ENCODE assay signal across 12 mouse cellular contexts in genomic region chr11:98935123-98935522, GRCm38 (mm10). TPM values are rescaled to one million over a fixed set of nuclear protein-coding genes. Genes with fewer than 3 reads are reported as not detected.
DNase-seq lines count a peak whose midpoint lies in the region; ATAC-seq and TF ChIP-seq lines count a peak whose summit lies in the region.
"Had no signal": no experiment of that assay in that cellular context is flagged by ENCODE, and none has a peak within 500 bp of the region (broad histone marks: within the 10 kb centered on the region; RNA-seq: fewer than 3 reads in every experiment).

No protein-coding gene starts in this region.

- ATAC-seq in midbrain, embryonic 11.5 days (ENCODE audit: low FRiP score), result no peak
- ATAC-seq in midbrain, embryonic 14.5 days (ENCODE audit: low FRiP score, low TSS enrichment), result no peak
- 0 out of 2 replicates have a peak, but pooled peaks have one; percentile 22 for ATAC-seq in stomach, postnatal 0 days (ENCODE audit: low FRiP score, low TSS enrichment)
- ATAC-seq: midbrain, embryonic 13.5 days had no signal

- no peak overlapping the region for H3K4me3 ChIP-seq in midbrain, embryonic 11.5 days (ENCODE audit: low read depth, low read length)
- no peak overlapping the region for H3K4me3 ChIP-seq in midbrain, embryonic 14.5 days (replicated peaks; ENCODE audit: low read depth, low read length)
- H3K4me3 ChIP-seq in stomach, postnatal 0 days (ENCODE audit: low read depth, low read length), result no peak overlapping the region
- H3K4me3 ChIP-seq: midbrain, embryonic 13.5 days had no signal

- H3K4me1 ChIP-seq in midbrain, embryonic 11.5 days (ENCODE audit: control insufficient read depth, insufficient read depth, low read length), result peaks cover 53% of the 10 kb centered on the region
- peaks cover 56% of the 10 kb centered on the region for H3K4me1 ChIP-seq in midbrain, embryonic 14.5 days (ENCODE audit: control insufficient read depth, insufficient read depth, low read length)
- peaks cover 38% of the 10 kb centered on the region for H3K4me1 ChIP-seq in stomach, postnatal 0 days (replicated peaks; ENCODE audit: control insufficient read depth, insufficient read depth)

- H3K27ac ChIP-seq in midbrain, embryonic 11.5 days (ENCODE audit: low read depth, low read length), result no peak overlapping the region
- H3K27ac ChIP-seq in midbrain, embryonic 14.5 days (replicated peaks; ENCODE audit: low read depth, low read length), result no peak overlapping the region
- 0 out of 2 replicates have a peak overlapping the region, but pooled peaks have one; percentile 20 for H3K27ac ChIP-seq in stomach, postnatal 0 days (replicated peaks)
- H3K27ac ChIP-seq: midbrain, embryonic 13.5 days had no signal

- H3K36me3 ChIP-seq in midbrain, embryonic 11.5 days (ENCODE audit: control insufficient read depth, insufficient read depth, low read length), result no peaks in the 10 kb centered on the region
- H3K36me3 ChIP-seq in midbrain, embryonic 14.5 days (ENCODE audit: control insufficient read depth, insufficient read depth, low read length), result no peaks in the 10 kb centered on the region
- H3K36me3 ChIP-seq in stomach, postnatal 0 days (ENCODE audit: control insufficient read depth, insufficient read depth, low read length), result no peaks in the 10 kb centered on the region
- H3K36me3 ChIP-seq: heart, embryonic 15.5 days; midbrain, embryonic 13.5 days had no signal

- peak; percentile 42 for DNase-seq in cerebellum, adult 9-11 months
- no peak for DNase-seq in cerebellum, adult 11 months
- DNase-seq in midbrain, embryonic 11.5 days (ENCODE audit: low spot score, missing footprints), result peak; percentile 77
- DNase-seq in midbrain, embryonic 14.5 days, result no peak
- DNase-seq in kidney, postnatal 14 days, result peak; percentile 85
- DNase-seq in stomach, postnatal 0 days (ENCODE audit: low spot score), result peak; percentile 71
- DNase-seq in MN1 (ENCODE audit: low spot score), result no peak
- no peak for DNase-seq in right cerebral cortex, adult 18-20 months
- DNase-seq: lung, adult 2 months had no signal

- 85% methylated on average over 3 of the region's 3 CpGs for WGBS in midbrain, embryonic 11.5 days
- 92% methylated on average over 3 of the region's 3 CpGs for WGBS in midbrain, embryonic 14.5 days
- 75% methylated on average over 3 of the region's 3 CpGs for WGBS in stomach, postnatal 0 days

- TF ChIP-seq CTCF in stomach, postnatal 0 days (IDR thresholded peaks at IDR 0.05; ENCODE audit: low read depth), result no peak

- H3K4me2 ChIP-seq in midbrain, embryonic 11.5 days, result no peak overlapping the region
- H3K4me2 ChIP-seq in midbrain, embryonic 14.5 days (ENCODE audit: low read length), result no peak overlapping the region
- H3K4me2 ChIP-seq in stomach, postnatal 0 days (replicated peaks; ENCODE audit: low read depth), result no peak overlapping the region

- no peaks in the 10 kb centered on the region for H3K9me3 ChIP-seq in midbrain, embryonic 11.5 days (ENCODE audit: control insufficient read depth, low read length)
- no peaks in the 10 kb centered on the region for H3K9me3 ChIP-seq in midbrain, embryonic 14.5 days (ENCODE audit: control insufficient read depth, low read length)
- no peaks in the 10 kb centered on the region for H3K9me3 ChIP-seq in stomach, postnatal 0 days (ENCODE audit: control insufficient read depth, low read length)
- H3K9me3 ChIP-seq: heart, embryonic 15.5 days; midbrain, embryonic 13.5 days had no signal

- H3K9ac ChIP-seq in midbrain, embryonic 11.5 days (ENCODE audit: low read length), result no peak overlapping the region
- H3K9ac ChIP-seq in midbrain, embryonic 14.5 days (replicated peaks; ENCODE audit: low read length), result no peak overlapping the region
- H3K9ac ChIP-seq in stomach, postnatal 0 days (ENCODE audit: low read length), result no peak overlapping the region

- H3K27me3 ChIP-seq in midbrain, embryonic 11.5 days (ENCODE audit: control insufficient read depth, insufficient read depth, low read length), result peaks cover 8% of the 10 kb centered on the region
- 0 out of 2 replicates have a peak, but pooled peaks cover 11% of the 10 kb centered on the region for H3K27me3 ChIP-seq in midbrain, embryonic 14.5 days (ENCODE audit: control insufficient read depth, insufficient read depth, low read length)
- H3K27me3 ChIP-seq in stomach, postnatal 0 days (ENCODE audit: control insufficient read depth, insufficient read depth, low read length), result no peaks in the 10 kb centered on the region
- H3K27me3 ChIP-seq: heart, embryonic 15.5 days had no signal

- no peak for TF ChIP-seq EP300 in stomach, postnatal 0 days (optimal IDR thresholded peaks at IDR 0.05)

RNA-seq across cellular contexts. Expression of gene Rara, which starts 7.5 kb away (rescaled TPM):
- polyA plus RNA-seq in midbrain, embryonic 11.5 days (2014; fragmentation: Nextera tagmentation; extraction: Ambion mirVana), result 13.2 and 14.8 TPM in 2 replicates
- 8.8 and 11.0 TPM in 2 replicates for polyA plus RNA-seq in midbrain, embryonic 14.5 days (2014; fragmentation: Nextera tagmentation; extraction: Ambion mirVana)
- 20.1 and 25.9 TPM in 2 replicates for polyA plus RNA-seq in stomach, postnatal 0 days (2015; fragmentation: Nextera tagmentation; extraction: Ambion mirVana)

RNA-seq across cellular contexts. Expression of gene Cdc6, which starts 27.5 kb away (rescaled TPM):
- polyA plus RNA-seq in midbrain, embryonic 11.5 days (2014; fragmentation: Nextera tagmentation; extraction: Ambion mirVana), result 44.3 and 45.0 TPM in 2 replicates
- 2.5 and 5.6 TPM in 2 replicates for polyA plus RNA-seq in midbrain, embryonic 14.5 days (2014; fragmentation: Nextera tagmentation; extraction: Ambion mirVana)
- 6.6 and 7.0 TPM in 2 replicates for polyA plus RNA-seq in stomach, postnatal 0 days (2015; fragmentation: Nextera tagmentation; extraction: Ambion mirVana)

RNA-seq across cellular contexts. Expression of gene Gjd3, which starts 47.7 kb away (rescaled TPM):
- polyA plus RNA-seq in midbrain, embryonic 11.5 days (2014; fragmentation: Nextera tagmentation; extraction: Ambion mirVana), result not detected in 2 replicates
- 0.70 and 2.0 TPM in 2 replicates for polyA plus RNA-seq in midbrain, embryonic 14.5 days (2014; fragmentation: Nextera tagmentation; extraction: Ambion mirVana)
- polyA plus RNA-seq in stomach, postnatal 0 days (2015; fragmentation: Nextera tagmentation; extraction: Ambion mirVana), result 1.9 and 2.1 TPM in 2 replicates
- polyA plus RNA-seq: C2C12 had no signal

Comparison
In these comparisons a context has a peak if more than half of its experiments do, and no peak if none do; other contexts are left out.
1. DNase-seq: peak in cerebellum, adult 9-11 months (single experiment), midbrain, embryonic 11.5 days (single experiment), kidney, postnatal 14 days (single experiment) and stomach, postnatal 0 days (single experiment); none in cerebellum, adult 11 months (single experiment), midbrain, embryonic 14.5 days (single experiment), MN1 (single experiment) and right cerebral cortex, adult 18-20 months (single experiment).